Mouse (Mus musculus): ENCODE results near the gene Rsph6a. TPM values are rescaled to one million over a fixed set of nuclear protein-coding genes. Genes with fewer than 3 reads are reported as not detected.
A peak's percentile ranks its signal among the peaks of the same experiment; 100 is the strongest.

Rsph6a gene
- polyA plus RNA-seq, 1 experiment from 2014 or later: not detected

- H3K4me3 ChIP-seq (ENCODE audit: low read depth, low read length): peak overlapping the region; percentile 77
- ATAC-seq (ENCODE audit: insufficient read depth) (peak; percentile 82), DNase-seq (peak; percentile 99)
- no peaks in the 10 kb centered on the region for H3K27me3 ChIP-seq (ENCODE audit: insufficient read depth, low read length)
- no peaks in the 10 kb centered on the region for H3K9me3 ChIP-seq (ENCODE audit: low read depth, low read length)
- H3K4me2 ChIP-seq: peak overlapping the region; percentile 91
- under 1% methylated on average over 45 of the region's 45 CpGs for WGBS
- peak overlapping the region; percentile 88 for H3K9ac ChIP-seq
- H3K27ac ChIP-seq (ENCODE audit: low read depth): peak overlapping the region; percentile 97
- peaks cover 8% of the 10 kb centered on the region for H3K4me1 ChIP-seq (ENCODE audit: insufficient read depth)
- peaks cover 35% of the 10 kb centered on the region for H3K36me3 ChIP-seq (ENCODE audit: insufficient read depth)
- TF ChIP-seq CTCF (IDR thresholded peaks at IDR 0.05; ENCODE audit: low read depth): no peak
These were observed 39.3 kb downstream of the Rsph6a start for GRCm38 (mm10) chr7:19093537-19094385.

GRCm38 (mm10) chr7:19094471-19094825 is 40.0 kb downstream of the Rsph6a start, which contains the start of gene Six5:
Gene Six5, plus strand, starts transcription at chr7:19094594.
- no peak for TF ChIP-seq CTCF (IDR thresholded peaks at IDR 0.05; ENCODE audit: low read depth)
- Histone ChIP-seq H3K4me3 (ENCODE audit: low read depth, low read length) (peak within 1 kb of the TSS; percentile 77), H3K27ac (ENCODE audit: low read depth) (peak within 1 kb of the TSS; percentile 97), H3K9ac (peak within 1 kb of the TSS; percentile 88), H3K27me3 (ENCODE audit: insufficient read depth, low read length) (no peaks in the 10 kb centered on the region), H3K4me1 (ENCODE audit: insufficient read depth) (peaks cover 8% of the 10 kb centered on the region), H3K36me3 (ENCODE audit: insufficient read depth) (peaks cover 31% of the 10 kb centered on the region), H3K4me2 (peak within 1 kb of the TSS; percentile 91), H3K9me3 (ENCODE audit: low read depth, low read length) (no peaks in the 10 kb centered on the region)
- ATAC-seq (ENCODE audit: insufficient read depth) (0 out of 2 replicates have a peak, but pooled peaks have one; percentile 1), DNase-seq (no peak)
- WGBS: 1% methylated on average over 25 of the region's 36 CpGs

GRCm38 (mm10) chr7:19094826-19095750 is 40.6 kb downstream of the Rsph6a start:
- Histone ChIP-seq H3K9ac (peak overlapping the region; percentile 88), H3K4me2 (peak overlapping the region; percentile 91), H3K27me3 (ENCODE audit: insufficient read depth, low read length) (no peaks in the 10 kb centered on the region), H3K4me3 (ENCODE audit: low read depth, low read length) (peak overlapping the region; percentile 77), H3K27ac (ENCODE audit: low read depth) (peak overlapping the region; percentile 97), H3K36me3 (ENCODE audit: insufficient read depth) (peaks cover 31% of the 10 kb centered on the region), H3K9me3 (ENCODE audit: low read depth, low read length) (no peaks in the 10 kb centered on the region), H3K4me1 (ENCODE audit: insufficient read depth) (peaks cover 8% of the 10 kb centered on the region)
- TF ChIP-seq CTCF (IDR thresholded peaks at IDR 0.05; ENCODE audit: low read depth): no peak
- under 1% methylated on average over 87 of the region's 87 CpGs for WGBS
- DNase-seq (peak; percentile 71), ATAC-seq (ENCODE audit: insufficient read depth) (no peak; the same call in 1 of the 2 replicates)

- H3K4me1 ChIP-seq (ENCODE audit: insufficient read depth): peaks cover 8% of the 10 kb centered on the region
- ATAC-seq (ENCODE audit: insufficient read depth): peak; percentile 21
- peak overlapping the region; percentile 97 for H3K27ac ChIP-seq (ENCODE audit: low read depth)
- H3K27me3 ChIP-seq (ENCODE audit: insufficient read depth, low read length): no peaks in the 10 kb centered on the region
- peaks cover 25% of the 10 kb centered on the region for H3K36me3 ChIP-seq (ENCODE audit: insufficient read depth)
- no peaks in the 10 kb centered on the region for H3K9me3 ChIP-seq (ENCODE audit: low read depth, low read length)
- H3K9ac ChIP-seq: peak overlapping the region; percentile 88
- TF ChIP-seq CTCF (IDR thresholded peaks at IDR 0.05; ENCODE audit: low read depth): no peak
- DNase-seq: peak; percentile 85
- peak overlapping the region; percentile 91 for H3K4me2 ChIP-seq
- H3K4me3 ChIP-seq (ENCODE audit: low read depth, low read length): peak overlapping the region; percentile 77
- WGBS: 1% methylated on average over 19 of the region's 19 CpGs
These were observed 41.2 kb downstream of the Rsph6a start for GRCm38 (mm10) chr7:19095751-19096110.

- peak overlapping the region; percentile 77 for H3K4me3 ChIP-seq (ENCODE audit: low read depth, low read length)
- H3K9me3 ChIP-seq (ENCODE audit: low read depth, low read length): no peaks in the 10 kb centered on the region
- TF ChIP-seq CTCF (IDR thresholded peaks at IDR 0.05; ENCODE audit: low read depth): no peak
- peak overlapping the region; percentile 88 for H3K9ac ChIP-seq
- peak overlapping the region; percentile 97; the same call in 1 of the 2 replicates for H3K27ac ChIP-seq (ENCODE audit: low read depth)
- ATAC-seq (ENCODE audit: insufficient read depth) (no peak), DNase-seq (no peak)
- peak overlapping the region; percentile 91 for H3K4me2 ChIP-seq
- no peaks in the 10 kb centered on the region for H3K27me3 ChIP-seq (ENCODE audit: insufficient read depth, low read length)
- H3K4me1 ChIP-seq (ENCODE audit: insufficient read depth): peaks cover 8% of the 10 kb centered on the region
- WGBS: 38% methylated on average over 5 of the region's 5 CpGs
- peaks cover 19% of the 10 kb centered on the region for H3K36me3 ChIP-seq (ENCODE audit: insufficient read depth)
These were observed 42.0 kb downstream of the Rsph6a start for GRCm38 (mm10) chr7:19096421-19096976.

- Histone ChIP-seq H3K36me3 (ENCODE audit: insufficient read depth) (peaks cover 16% of the 10 kb centered on the region), H3K27ac (ENCODE audit: low read depth) (no peak overlapping the region), H3K4me3 (ENCODE audit: low read depth, low read length) (0 out of 2 replicates have a peak overlapping the region, but pooled peaks have one; percentile 3), H3K4me1 (ENCODE audit: insufficient read depth) (peaks cover 8% of the 10 kb centered on the region), H3K27me3 (ENCODE audit: insufficient read depth, low read length) (no peaks in the 10 kb centered on the region), H3K9me3 (ENCODE audit: low read depth, low read length) (no peaks in the 10 kb centered on the region), H3K9ac (no peak overlapping the region), H3K4me2 (no peak overlapping the region)
- TF ChIP-seq CTCF (IDR thresholded peaks at IDR 0.05; ENCODE audit: low read depth): no peak
- DNase-seq: no peak
- ATAC-seq (ENCODE audit: insufficient read depth): no peak
- 50% methylated on average over 2 of the region's 2 CpGs for WGBS
These were observed 42.7 kb downstream of the Rsph6a start for GRCm38 (mm10) chr7:19097217-19097616.

Measured in lung, embryonic 14.5 days (tissue).